Mouse (Mus musculus) ES-Bruce4 (cell line): Measurements from ENCODE around the gene Smpdl3b.

Experiments
- CTCF ChIP-seq: IDR thresholded peaks from one replicate; pipeline ENCODE4 v1.8.1; 2011; ENCODE audit warnings: low read depth, low read length
- EP300 ChIP-seq: IDR thresholded peaks from 2 replicates; pipeline ENCODE4 v1.6.1; 2011; ENCODE audit warnings: low read depth, low read length; ENCODE audit not compliant: insufficient read depth
- POLR2A ChIP-seq: IDR thresholded peaks from one replicate; pipeline ENCODE4 v1.8.1; 2011; ENCODE audit warnings: low read length; ENCODE audit not compliant: insufficient read depth

- no peak for TF ChIP-seq CTCF
- no peak for TF ChIP-seq POLR2A
- no peak for TF ChIP-seq EP300
Observed at GRCm38 (mm10) chr4:132731616-132732015, 25.4 kb downstream of the Smpdl3b start.
